Mouse (Mus musculus): ENCODE data around the gene Mx1.
A peak's percentile ranks its signal among the peaks of the same experiment; 100 is the strongest.

Mx1 gene

GRCm38 (mm10) chr16:97462481-97463181 is at the start of gene Mx1:
Mx1 (minus strand) TSS chr16:97462907.
- Histone ChIP-seq H3K9me3 (ENCODE audit: low read length) (peaks cover 5% of the 10 kb centered on the region; the same call in 1 of the 2 replicates), H3K27me3 (ENCODE audit: insufficient read depth, low read length) (0 out of 2 replicates have a peak, but pooled peaks cover 2% of the 10 kb centered on the region), H3K4me1 (replicated peaks; ENCODE audit: low read depth, low read length) (no peaks in the 10 kb centered on the region), H3K36me3 (ENCODE audit: insufficient read depth, low read length) (no peaks in the 10 kb centered on the region), H3K4me3 (replicated peaks; ENCODE audit: low read length) (no peak within 1 kb of the TSS)
- TF ChIP-seq CTCF (conservative IDR thresholded peaks at IDR 0.05; ENCODE audit: low read length) (no peak), POU5F1 (IDR thresholded peaks at IDR 0.05; ENCODE audit: borderline replicate concordance, low read length) (no peak)

GRCm38 (mm10) chr16:97512347-97512751 is 49.6 kb upstream of the Mx1 start:
- no peak for TF ChIP-seq NANOG (IDR thresholded peaks at IDR 0.05; ENCODE audit: borderline replicate concordance, low read length)
- TF ChIP-seq CTCF (conservative IDR thresholded peaks at IDR 0.05; ENCODE audit: low read length) = peak; percentile 44
- no peak for TF ChIP-seq POU5F1 (IDR thresholded peaks at IDR 0.05; ENCODE audit: borderline replicate concordance, low read length)
- Histone ChIP-seq H3K27me3 (ENCODE audit: insufficient read depth, low read length) (peaks cover 23% of the 10 kb centered on the region), H3K36me3 (ENCODE audit: insufficient read depth, low read length) (no peaks in the 10 kb centered on the region), H3K4me3 (replicated peaks; ENCODE audit: low read length) (peak overlapping the region; percentile 13; the same call in 1 of the 2 replicates), H3K4me1 (replicated peaks; ENCODE audit: low read depth, low read length) (peaks cover 7% of the 10 kb centered on the region; the same call in 1 of the 2 replicates), H3K9me3 (ENCODE audit: low read length) (no peaks in the 10 kb centered on the region)

GRCm38 (mm10) chr16:97511495-97511894 is 48.8 kb upstream of the Mx1 start:
- TF ChIP-seq POU5F1 (IDR thresholded peaks at IDR 0.05; ENCODE audit: borderline replicate concordance, low read length) (no peak), NANOG (IDR thresholded peaks at IDR 0.05; ENCODE audit: borderline replicate concordance, low read length) (no peak), CTCF (conservative IDR thresholded peaks at IDR 0.05; ENCODE audit: low read length) (no peak)
- Histone ChIP-seq H3K4me1 (replicated peaks; ENCODE audit: low read depth, low read length) (peaks cover 7% of the 10 kb centered on the region; the same call in 1 of the 2 replicates), H3K36me3 (ENCODE audit: insufficient read depth, low read length) (no peaks in the 10 kb centered on the region), H3K9me3 (ENCODE audit: low read length) (no peaks in the 10 kb centered on the region), H3K27me3 (ENCODE audit: insufficient read depth, low read length) (peaks cover 23% of the 10 kb centered on the region), H3K4me3 (replicated peaks; ENCODE audit: low read length) (no peak overlapping the region)

GRCm38 (mm10) chr16:97510849-97511248 is 48.1 kb upstream of the Mx1 start:
- Histone ChIP-seq H3K36me3 (ENCODE audit: insufficient read depth, low read length) (no peaks in the 10 kb centered on the region), H3K4me3 (replicated peaks; ENCODE audit: low read length) (no peak overlapping the region), H3K27me3 (ENCODE audit: insufficient read depth, low read length) (peaks cover 23% of the 10 kb centered on the region), H3K4me1 (replicated peaks; ENCODE audit: low read depth, low read length) (peaks cover 7% of the 10 kb centered on the region; the same call in 1 of the 2 replicates), H3K9me3 (ENCODE audit: low read length) (no peaks in the 10 kb centered on the region)
- TF ChIP-seq POU5F1 (IDR thresholded peaks at IDR 0.05; ENCODE audit: borderline replicate concordance, low read length) (no peak), NANOG (IDR thresholded peaks at IDR 0.05; ENCODE audit: borderline replicate concordance, low read length) (no peak), CTCF (conservative IDR thresholded peaks at IDR 0.05; ENCODE audit: low read length) (no peak)

GRCm38 (mm10) chr16:97507783-97508182 is 45.1 kb upstream of the Mx1 start:
- Histone ChIP-seq H3K9me3 (ENCODE audit: low read length) (peaks cover 16% of the 10 kb centered on the region), H3K4me3 (replicated peaks; ENCODE audit: low read length) (no peak overlapping the region), H3K27me3 (ENCODE audit: insufficient read depth, low read length) (peaks cover 23% of the 10 kb centered on the region), H3K36me3 (ENCODE audit: insufficient read depth, low read length) (no peaks in the 10 kb centered on the region), H3K4me1 (replicated peaks; ENCODE audit: low read depth, low read length) (peaks cover 7% of the 10 kb centered on the region; the same call in 1 of the 2 replicates)
- TF ChIP-seq NANOG (IDR thresholded peaks at IDR 0.05; ENCODE audit: borderline replicate concordance, low read length) (no peak), POU5F1 (IDR thresholded peaks at IDR 0.05; ENCODE audit: borderline replicate concordance, low read length) (no peak), CTCF (conservative IDR thresholded peaks at IDR 0.05; ENCODE audit: low read length) (no peak)

GRCm38 (mm10) chr16:97504793-97505192 is 42.1 kb upstream of the Mx1 start:
- Histone ChIP-seq H3K4me1 (replicated peaks; ENCODE audit: low read depth, low read length) (no peaks in the 10 kb centered on the region), H3K36me3 (ENCODE audit: insufficient read depth, low read length) (no peaks in the 10 kb centered on the region), H3K9me3 (ENCODE audit: low read length) (peaks cover 40% of the 10 kb centered on the region), H3K27me3 (ENCODE audit: insufficient read depth, low read length) (no peaks in the 10 kb centered on the region), H3K4me3 (replicated peaks; ENCODE audit: low read length) (no peak overlapping the region)
- TF ChIP-seq POU5F1 (IDR thresholded peaks at IDR 0.05; ENCODE audit: borderline replicate concordance, low read length) (no peak), NANOG (IDR thresholded peaks at IDR 0.05; ENCODE audit: borderline replicate concordance, low read length) (no peak), CTCF (conservative IDR thresholded peaks at IDR 0.05; ENCODE audit: low read length) (no peak)

- Histone ChIP-seq H3K4me1 (replicated peaks; ENCODE audit: low read depth, low read length) (no peaks in the 10 kb centered on the region), H3K4me3 (replicated peaks; ENCODE audit: low read length) (no peak overlapping the region), H3K27me3 (ENCODE audit: insufficient read depth, low read length) (no peaks in the 10 kb centered on the region), H3K9me3 (ENCODE audit: low read length) (peaks cover 40% of the 10 kb centered on the region), H3K36me3 (ENCODE audit: insufficient read depth, low read length) (no peaks in the 10 kb centered on the region)
- no peak for TF ChIP-seq POU5F1 (IDR thresholded peaks at IDR 0.05; ENCODE audit: borderline replicate concordance, low read length)
- TF ChIP-seq CTCF (conservative IDR thresholded peaks at IDR 0.05; ENCODE audit: low read length) = no peak
- TF ChIP-seq NANOG (IDR thresholded peaks at IDR 0.05; ENCODE audit: borderline replicate concordance, low read length) = no peak
These were observed 41.1 kb upstream of the Mx1 start for GRCm38 (mm10) chr16:97503849-97504248.

GRCm38 (mm10) chr16:97500901-97501300 is 38.2 kb upstream of the Mx1 start:
- Histone ChIP-seq H3K27me3 (ENCODE audit: insufficient read depth, low read length) (no peaks in the 10 kb centered on the region), H3K36me3 (ENCODE audit: insufficient read depth, low read length) (no peaks in the 10 kb centered on the region), H3K4me3 (replicated peaks; ENCODE audit: low read length) (no peak overlapping the region), H3K9me3 (ENCODE audit: low read length) (peaks cover 40% of the 10 kb centered on the region), H3K4me1 (replicated peaks; ENCODE audit: low read depth, low read length) (peaks cover 18% of the 10 kb centered on the region)
- no peak for TF ChIP-seq POU5F1 (IDR thresholded peaks at IDR 0.05; ENCODE audit: borderline replicate concordance, low read length)
- TF ChIP-seq NANOG (IDR thresholded peaks at IDR 0.05; ENCODE audit: borderline replicate concordance, low read length) = no peak
- TF ChIP-seq CTCF (conservative IDR thresholded peaks at IDR 0.05; ENCODE audit: low read length) = no peak

Data from E14TG2a.4 (cell line).